Mouse (Mus musculus) macrophage (primary cell): ENCODE data around the gene Fbxo34. TPM values are rescaled to one million over a fixed set of nuclear protein-coding genes. Genes with fewer than 3 reads are reported as not detected.
"Not testable (repeated sequence)": the region's sequence is repeated elsewhere in the genome, so short reads cannot be mapped to it uniquely, and the experiment has no call there.

ENCODE experiments used
- H3K27ac ChIP-seq: fragments of 350-480 bp; formaldehyde crosslinking; 2 replicates; pipeline ENCODE4 v1.9.0; 2021
- H3K36me3 ChIP-seq: fragments of 350-480 bp; formaldehyde crosslinking; 2 replicates; pipeline ENCODE4 v1.9.0; 2021; ENCODE audit errors: inconsistent target
- H3K4me3 ChIP-seq: fragments of 350-480 bp; formaldehyde crosslinking; 2 replicates; pipeline ENCODE4 v1.9.0; 2021; ENCODE audit errors: inconsistent target
- H3K79me2 ChIP-seq: fragments of 350-480 bp; formaldehyde crosslinking; 2 replicates; pipeline ENCODE4 v1.9.0; 2021; ENCODE audit errors: inconsistent target
- WGBS: methylation state at CpG from one replicate; pipeline ENCODE4 v1.1.7; 2026; ENCODE audit warnings: inconsistent platforms; ENCODE audit not compliant: missing documents; 5-methylcytosine and 5-hydroxymethylcytosine counted together
- polyA plus RNA-seq: library from polyadenylated mRNA; stranded (reverse); fragments of 250-400 nt; gene quantifications from 3 replicates; pipeline ENCODE4 v1.2.4, GENCODE M21; 2018; ENCODE audit warnings: inconsistent platforms
- total RNA-seq, 78 experiments: library from RNA; depleted of rRNA; stranded (reverse); fragments of 250-400 nt; gene quantifications; 1 replicate in 9 of 78; 2 replicates in 24 of 78; 3 replicates in 43 of 78; 4 replicates in 2 of 78; pipeline ENCODE4 v1.2.4; 2018; ENCODE audit warnings: inconsistent platforms in 56 of 78

Fbxo34 gene
- total RNA-seq (2018; cell fraction: chromatin; rRNA removed), result 10 to 100 TPM in 24 of 26 experiments, 1 to 10 TPM in 2; 7.5 to 28.9 (median 18.8) TPM
- 10 to 100 TPM in 25 of 26 experiments, 1 to 10 TPM in 1; 9.7 to 18.6 (median 13.5) TPM for total RNA-seq (2018; cell fraction: cytosol; rRNA removed)
- 10 to 100 TPM in 24 of 26 experiments, 1 to 10 TPM in 2; 8.2 to 25.8 (median 16.4) TPM for total RNA-seq (2018; cell fraction: nucleus; rRNA removed)
- polyA plus RNA-seq, result 13.3 to 16.6 TPM (median 14.3 TPM) in 3 replicates

DNA sequence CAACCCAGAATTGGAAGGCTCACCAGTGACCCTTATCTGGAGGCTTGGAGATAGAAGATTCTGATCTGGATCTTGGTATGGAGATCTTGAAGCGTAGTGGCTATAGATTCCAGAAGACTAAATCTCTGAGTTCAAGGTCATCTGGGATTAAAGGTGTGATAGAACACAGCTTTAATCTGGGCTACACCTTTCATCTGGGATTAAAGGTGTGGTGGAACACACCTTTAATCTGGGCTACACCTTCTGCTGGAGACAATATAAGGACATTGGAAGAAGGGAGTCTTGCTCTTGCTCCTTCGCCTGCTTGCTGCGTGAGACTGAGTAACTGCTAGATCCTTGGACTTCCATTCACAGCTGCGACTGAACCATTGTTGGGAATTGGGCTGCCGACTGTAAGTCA, at the start of gene Fbxo34:
Gene Fbxo34, plus strand, starts transcription at position 301 of the 400 bp plus-strand sequence.
- not testable (repeated sequence) for H3K79me2 ChIP-seq, H3K4me3 ChIP-seq, H3K27ac ChIP-seq, H3K36me3 ChIP-seq
- 92% methylated on average over 2 of the region's 5 CpGs for WGBS

DNA sequence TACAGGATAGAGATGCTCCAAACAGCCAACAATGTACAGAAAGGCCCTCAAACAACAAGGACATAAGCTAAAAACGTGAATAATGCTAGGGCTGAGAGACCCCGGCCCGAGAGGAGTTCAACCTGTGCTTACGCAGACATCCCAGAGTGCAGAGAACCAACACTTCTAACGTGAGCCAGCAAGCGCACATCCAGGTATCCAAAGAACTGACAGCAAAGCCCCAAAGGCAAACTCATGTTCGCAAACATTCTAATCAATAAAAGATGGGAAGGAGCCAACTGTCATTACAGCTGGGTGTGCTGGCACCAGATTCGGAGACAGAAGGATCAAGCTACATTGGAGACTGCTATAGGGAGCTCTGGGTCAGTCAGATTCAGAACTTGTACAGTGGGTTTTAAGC, 47.5 kb upstream of the Fbxo34 start:
- Histone ChIP-seq H3K36me3 (no peaks in the 10 kb centered on the region), H3K27ac (no peak overlapping the region), H3K79me2 (no peaks in the 10 kb centered on the region), H3K4me3 (no peak overlapping the region)
- 96% methylated on average over 8 of the region's 8 CpGs for WGBS

DNA sequence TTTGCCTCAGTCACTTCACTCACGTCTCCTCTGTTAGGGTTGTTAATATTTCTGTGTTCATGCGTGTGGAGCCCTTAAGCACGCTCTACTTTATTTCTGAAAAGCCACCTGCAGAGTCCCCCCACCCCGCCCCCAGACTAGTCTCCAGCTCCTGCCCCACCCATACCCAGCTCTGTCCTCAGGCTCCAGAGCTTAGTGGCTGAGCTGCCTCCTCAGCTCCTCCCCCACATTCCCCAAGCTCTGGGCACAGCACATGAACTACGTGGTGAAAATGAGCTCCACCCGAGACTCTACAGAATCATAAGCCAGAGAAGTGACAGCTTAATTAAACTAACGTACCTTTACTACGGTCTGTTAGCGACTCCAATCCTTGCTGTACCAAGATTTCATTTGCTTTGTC, 44.2 kb upstream of the Fbxo34 start:
- WGBS, result 95% methylated on average over 8 of the region's 9 CpGs
- Histone ChIP-seq H3K79me2 (no peaks in the 10 kb centered on the region), H3K36me3 (0 out of 2 replicates have a peak, but pooled peaks cover 4% of the 10 kb centered on the region), H3K4me3 (no peak overlapping the region), H3K27ac (no peak overlapping the region)

DNA sequence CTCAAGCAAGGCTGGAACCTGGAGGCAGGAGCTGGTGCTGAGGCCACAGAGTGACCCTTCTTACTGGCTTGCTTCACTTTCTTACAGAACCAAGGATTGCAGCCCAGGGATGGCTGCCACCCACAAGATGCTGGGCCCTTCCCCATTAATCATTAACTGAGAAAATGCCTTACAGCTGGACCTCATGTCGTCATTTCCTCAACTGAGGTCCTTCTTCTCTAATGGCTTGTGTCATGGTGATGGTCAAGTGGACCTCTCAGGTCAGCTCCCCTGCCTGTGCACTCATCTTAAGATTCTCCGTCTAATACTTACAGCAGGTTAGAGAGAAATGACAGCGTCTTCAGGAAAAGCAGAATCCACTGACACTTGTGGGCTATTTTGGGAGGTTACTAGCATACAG, 32.9 kb upstream of the Fbxo34 start:
- peak overlapping the region; percentile 62 for H3K4me3 ChIP-seq
- peak overlapping the region; percentile 56 for H3K27ac ChIP-seq
- WGBS, result 49% methylated on average over 3 of the region's 3 CpGs
- H3K79me2 ChIP-seq, result peaks cover 31% of the 10 kb centered on the region
- H3K36me3 ChIP-seq, result no peaks in the 10 kb centered on the region

DNA sequence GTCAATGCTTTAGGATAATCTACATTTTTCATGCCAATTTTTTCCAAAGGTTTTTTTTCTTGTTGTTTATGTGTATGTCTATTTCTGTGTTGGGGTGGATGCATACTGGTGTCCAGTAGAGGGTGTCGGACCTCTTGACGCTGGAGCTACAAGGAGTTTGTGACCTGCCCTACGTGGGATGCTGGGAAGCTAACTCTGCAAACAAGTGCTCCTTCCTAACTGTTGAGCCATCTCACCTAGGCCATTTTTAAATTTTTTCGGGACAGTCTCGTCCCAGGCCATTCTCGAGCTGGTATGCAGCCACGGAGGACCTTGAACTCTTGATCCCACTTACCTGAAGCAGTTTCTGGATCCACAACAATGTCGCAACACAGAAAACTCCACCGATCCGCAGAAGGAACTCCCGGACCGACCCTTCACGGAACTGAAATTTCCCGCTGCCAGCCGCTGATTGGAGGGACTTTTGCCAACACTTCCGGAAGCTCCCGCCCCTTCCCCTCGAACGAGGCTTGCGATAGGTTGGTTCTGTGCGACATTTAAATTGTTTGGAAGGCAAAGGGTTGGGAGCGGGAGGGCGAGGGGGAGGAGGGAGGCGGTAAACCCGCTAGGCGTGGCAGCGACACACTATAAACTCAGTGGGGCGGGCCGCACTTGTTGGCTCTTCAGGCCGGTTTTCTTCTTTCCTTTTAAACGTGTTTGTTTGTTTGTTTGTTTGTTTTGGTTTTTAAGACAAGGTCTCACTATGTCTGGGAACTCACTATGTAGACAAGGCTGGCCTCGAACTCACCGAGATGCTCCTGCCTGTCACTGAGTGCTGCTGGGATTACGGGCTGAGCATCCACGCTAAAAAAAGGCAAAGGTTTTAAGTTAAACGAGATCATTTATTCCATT, 32.2 kb upstream of the Fbxo34 start, which contains the start of gene Dlgap5:
Gene Dlgap5, minus strand, starts transcription at position 633 of the 891 bp plus-strand sequence.
- Histone ChIP-seq H3K27ac (peak within 1 kb of the TSS; percentile 56), H3K36me3 (no peaks in the 10 kb centered on the region), H3K4me3 (peak within 1 kb of the TSS; percentile 62), H3K79me2 (peaks cover 31% of the 10 kb centered on the region)
- 2% methylated on average over 36 of the region's 36 CpGs for WGBS

DNA sequence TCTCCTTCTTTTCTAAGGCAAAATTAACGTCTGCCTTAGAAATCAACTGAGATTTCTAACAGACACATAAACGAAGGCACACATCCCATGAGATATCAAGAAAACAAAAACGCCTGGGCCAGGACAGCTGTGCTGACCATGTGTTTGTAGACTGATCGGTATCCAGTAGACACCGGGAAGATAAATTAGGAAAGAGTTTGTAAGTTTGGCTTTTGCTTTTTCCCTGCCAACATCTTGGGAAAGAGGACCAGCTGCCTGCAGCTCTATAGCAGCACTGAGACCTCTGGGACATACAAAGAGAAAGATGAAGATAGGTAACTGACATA, 31.6 kb upstream of the Fbxo34 start:
- Histone ChIP-seq H3K36me3 (no peaks in the 10 kb centered on the region), H3K4me3 (peak overlapping the region; percentile 62), H3K27ac (peak overlapping the region; percentile 56), H3K79me2 (peaks cover 31% of the 10 kb centered on the region)
- 66% methylated on average over 5 of the region's 5 CpGs for WGBS

DNA sequence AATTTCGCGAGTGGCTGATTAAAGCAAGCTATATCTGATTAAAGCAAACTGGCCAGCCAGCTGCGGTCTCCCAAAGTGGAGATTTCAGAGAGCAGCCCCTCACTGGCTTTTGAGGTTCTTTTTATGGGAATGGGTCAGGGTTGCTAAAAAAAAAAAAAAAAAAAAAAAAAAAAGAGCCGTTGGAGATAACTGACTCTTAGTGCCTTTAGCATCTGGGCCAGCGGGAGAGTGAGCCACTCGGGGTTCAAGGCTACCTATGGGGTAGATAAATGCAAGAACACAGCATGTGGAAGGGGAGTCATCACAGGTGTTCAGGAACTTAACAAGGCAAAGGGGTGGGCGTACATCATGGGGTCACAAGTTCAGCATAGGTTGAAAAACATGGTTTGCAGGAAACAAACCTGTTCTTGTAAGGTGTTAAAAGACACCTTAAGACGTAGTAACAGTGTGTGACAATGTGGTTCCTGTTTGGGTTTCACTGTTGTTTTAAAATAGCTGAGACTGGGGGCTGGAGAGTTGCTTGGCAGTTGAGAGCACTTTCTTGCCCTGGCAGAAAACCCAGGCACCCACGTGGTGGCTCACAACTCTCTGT, 31.1 kb upstream of the Fbxo34 start:
- peaks cover 31% of the 10 kb centered on the region for H3K79me2 ChIP-seq
- no peak overlapping the region for H3K4me3 ChIP-seq
- H3K36me3 ChIP-seq, result no peaks in the 10 kb centered on the region
- WGBS, result 89% methylated on average over 8 of the region's 9 CpGs
- no peak overlapping the region for H3K27ac ChIP-seq

DNA sequence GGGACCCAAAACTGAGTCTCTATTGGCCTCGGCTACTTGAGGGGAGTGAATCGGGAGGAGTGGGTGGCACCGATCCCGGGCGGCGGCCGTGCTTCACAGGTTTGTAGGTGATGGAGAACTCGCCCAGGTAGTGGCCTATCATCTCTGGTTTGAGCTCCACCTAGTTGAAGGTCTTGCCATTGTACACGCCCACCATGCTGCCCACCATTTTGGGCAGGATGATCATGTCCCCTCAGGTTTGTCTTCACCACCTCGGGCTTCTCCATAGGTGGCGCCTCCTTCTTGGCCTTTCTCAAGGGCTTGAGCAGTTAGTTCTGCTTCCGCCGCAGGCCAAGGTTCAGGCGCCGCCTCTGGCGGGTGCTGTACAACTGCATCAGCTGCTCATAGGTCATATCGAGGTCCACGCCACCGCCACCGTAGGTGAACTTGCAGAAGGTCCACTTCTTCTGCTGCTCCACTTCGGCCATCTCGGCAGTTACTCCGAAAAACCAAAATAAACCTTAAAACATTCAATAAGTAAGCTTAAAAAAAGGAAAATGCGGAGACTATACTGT, 30.4 kb upstream of the Fbxo34 start:
- peaks cover 30% of the 10 kb centered on the region for H3K79me2 ChIP-seq

DNA sequence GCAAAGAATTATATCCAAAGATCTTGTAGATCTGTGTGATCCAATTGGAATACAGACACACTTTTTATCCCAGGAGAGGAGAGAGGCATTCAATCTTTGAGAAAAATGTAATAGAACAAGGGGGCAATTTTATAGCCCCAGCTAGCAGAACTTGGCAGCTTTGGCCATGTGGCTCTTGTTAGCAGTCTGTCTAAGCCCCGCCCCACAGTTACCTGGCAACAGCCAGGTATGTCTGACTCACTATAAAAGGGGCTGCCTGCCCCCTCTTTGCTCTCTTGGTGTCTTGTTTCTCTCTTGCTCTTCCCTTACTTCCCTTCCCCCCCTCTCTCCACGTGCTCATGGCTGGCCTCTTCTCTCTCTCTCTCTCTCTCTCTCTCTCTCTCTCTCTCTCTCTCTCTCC, 28.6 kb upstream of the Fbxo34 start:
- H3K4me3 ChIP-seq, result no peak overlapping the region
- H3K79me2 ChIP-seq, result peaks cover 12% of the 10 kb centered on the region
- H3K36me3 ChIP-seq, result no peaks in the 10 kb centered on the region
- WGBS, result 100% methylated on average over 1 of the region's 2 CpGs
- no peak overlapping the region for H3K27ac ChIP-seq

More for the DNA sequence above, 30.4 kb upstream of the Fbxo34 start:
- 92% methylated on average over 24 of the region's 24 CpGs for WGBS
- no peak overlapping the region for H3K4me3 ChIP-seq
- H3K36me3 ChIP-seq, result no peaks in the 10 kb centered on the region
- H3K27ac ChIP-seq, result no peak overlapping the region

DNA sequence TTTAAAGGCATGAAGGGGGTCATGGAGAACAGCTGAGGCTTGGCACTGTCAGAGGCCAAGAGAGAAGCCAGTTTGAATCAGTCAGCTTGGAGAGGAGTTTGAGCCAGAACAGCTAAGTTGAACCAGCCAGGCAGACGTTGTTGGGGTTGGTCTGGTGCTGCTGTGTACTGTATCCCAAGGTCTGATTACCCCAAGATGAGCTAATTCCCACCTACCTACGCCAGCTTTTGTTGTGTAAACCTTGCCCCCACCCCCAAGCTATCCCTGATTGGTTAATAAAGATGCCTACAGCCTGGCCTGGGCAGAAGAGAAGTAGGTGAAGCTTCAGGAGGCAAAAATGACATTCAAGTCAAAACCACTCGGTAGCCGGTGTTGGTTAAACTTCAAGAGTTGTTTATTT, 27.8 kb upstream of the Fbxo34 start:
- Histone ChIP-seq H3K27ac (no peak overlapping the region), H3K4me3 (no peak overlapping the region), H3K36me3 (no peaks in the 10 kb centered on the region), H3K79me2 (peaks cover 4% of the 10 kb centered on the region)
- 85% methylated on average over 4 of the region's 4 CpGs for WGBS

DNA sequence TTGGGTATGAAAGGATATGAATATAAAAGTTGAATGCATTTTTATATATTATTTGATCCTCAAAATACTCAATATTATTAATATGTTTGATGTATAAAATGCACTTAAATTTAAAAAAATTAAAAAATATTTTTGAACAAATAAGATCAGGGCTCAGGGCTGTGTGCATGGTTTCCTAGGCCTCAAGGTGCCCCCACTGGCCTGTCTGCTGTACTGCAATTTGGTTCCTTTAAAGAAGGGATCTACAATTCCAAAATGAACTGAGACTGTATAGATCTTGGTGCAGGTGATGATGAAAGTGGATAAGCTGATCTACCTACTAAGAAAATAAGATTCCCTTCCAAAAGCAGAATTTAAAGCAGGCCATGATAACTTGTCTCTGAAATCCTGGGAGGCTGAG, 17.2 kb upstream of the Fbxo34 start:
- Histone ChIP-seq H3K36me3 (no peaks in the 10 kb centered on the region), H3K27ac (no peak overlapping the region), H3K4me3 (no peak overlapping the region), H3K79me2 (no peaks in the 10 kb centered on the region)

DNA sequence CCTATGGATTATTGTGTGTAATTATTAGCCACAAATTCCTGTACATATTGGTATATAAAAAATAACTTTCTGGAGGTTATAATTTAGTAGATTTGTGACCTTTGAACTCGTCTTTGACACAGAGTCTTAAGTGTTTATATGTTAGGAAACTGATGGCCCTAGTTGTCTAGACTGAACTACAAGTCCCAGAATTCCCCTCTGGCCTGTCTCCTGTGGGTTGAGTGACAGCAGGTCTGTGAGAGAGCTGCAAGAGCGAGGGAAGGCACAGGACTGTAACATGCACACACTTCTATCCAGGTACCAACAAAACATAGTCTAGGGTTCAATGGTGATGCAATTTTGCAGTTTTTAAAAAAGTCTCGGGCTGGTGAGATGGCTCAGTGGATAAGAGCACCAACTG, 11.3 kb upstream of the Fbxo34 start:
- WGBS, result 84% methylated on average over 3 of the region's 3 CpGs
- no peak overlapping the region for H3K27ac ChIP-seq
- no peaks in the 10 kb centered on the region for H3K79me2 ChIP-seq
- H3K36me3 ChIP-seq, result no peaks in the 10 kb centered on the region
- no peak overlapping the region for H3K4me3 ChIP-seq

DNA sequence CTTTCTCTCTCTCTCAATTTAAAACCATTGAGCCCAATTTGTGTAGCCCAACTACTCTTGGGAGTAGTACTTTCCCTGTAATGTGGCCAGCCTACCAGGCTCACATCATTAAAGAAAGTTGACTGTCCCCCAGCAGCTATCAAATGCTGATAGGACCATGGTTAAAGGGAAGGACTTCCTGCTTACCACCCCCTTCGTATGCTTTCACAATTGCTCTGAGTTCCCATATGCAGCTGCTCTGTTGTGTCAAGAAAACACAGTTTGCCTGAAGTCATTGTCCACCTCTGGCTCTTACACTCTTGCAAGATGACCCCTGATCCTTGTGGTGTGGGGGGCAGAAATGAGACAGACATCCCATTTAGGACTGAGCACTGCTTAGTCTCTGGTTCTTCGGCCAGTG, 5.3 kb upstream of the Fbxo34 start:
- Histone ChIP-seq H3K36me3 (no peaks in the 10 kb centered on the region), H3K27ac (no peak overlapping the region), H3K4me3 (no peak overlapping the region), H3K79me2 (no peaks in the 10 kb centered on the region)
- 37% methylated on average over 2 of the region's 2 CpGs for WGBS

DNA sequence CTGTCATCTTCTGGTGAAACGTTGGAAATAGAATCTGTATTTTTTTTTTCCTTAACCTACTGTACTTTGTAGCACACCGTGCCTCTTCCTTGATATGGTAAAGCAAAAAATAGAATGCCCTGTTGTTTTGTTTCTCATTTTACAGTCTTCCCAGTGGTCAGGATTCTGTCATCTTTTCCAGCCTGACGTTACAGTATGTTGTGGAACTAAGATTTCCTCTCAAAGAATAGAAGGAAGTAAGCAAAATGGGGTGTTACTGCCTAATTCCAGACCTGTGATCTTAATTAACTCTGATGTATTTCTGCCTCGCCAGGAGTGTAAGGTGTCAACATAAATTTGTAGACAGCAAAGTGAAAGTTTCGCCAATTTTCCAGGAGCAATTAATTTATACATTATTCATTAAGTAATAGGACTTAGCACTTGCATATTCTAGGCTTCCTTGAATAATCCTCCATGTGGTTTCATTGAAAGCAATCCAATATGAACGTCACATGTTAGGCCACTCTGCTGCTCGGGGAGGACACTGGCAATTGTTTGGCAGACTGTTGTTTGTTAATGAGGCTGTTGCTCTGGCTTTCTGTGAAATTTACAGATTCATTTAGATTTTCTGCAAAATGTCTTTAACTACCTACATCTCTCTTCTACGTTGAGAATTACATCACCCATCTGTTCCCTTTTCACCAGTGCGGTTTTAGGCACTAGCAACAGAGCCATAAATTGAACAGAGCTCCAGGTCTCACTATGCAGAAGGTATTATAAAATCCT, 4.7 kb upstream of the Fbxo34 start:
- H3K4me3 ChIP-seq, result no peak overlapping the region
- H3K36me3 ChIP-seq, result no peaks in the 10 kb centered on the region
- WGBS, result 52% methylated on average over 9 of the region's 9 CpGs
- no peaks in the 10 kb centered on the region for H3K79me2 ChIP-seq
- no peak overlapping the region for H3K27ac ChIP-seq
